Mouse (Mus musculus): Measurements from ENCODE around the gene Smoc2.
A peak's percentile ranks its signal among the peaks of the same experiment; 100 is the strongest.

The Smoc2 gene

DNA sequence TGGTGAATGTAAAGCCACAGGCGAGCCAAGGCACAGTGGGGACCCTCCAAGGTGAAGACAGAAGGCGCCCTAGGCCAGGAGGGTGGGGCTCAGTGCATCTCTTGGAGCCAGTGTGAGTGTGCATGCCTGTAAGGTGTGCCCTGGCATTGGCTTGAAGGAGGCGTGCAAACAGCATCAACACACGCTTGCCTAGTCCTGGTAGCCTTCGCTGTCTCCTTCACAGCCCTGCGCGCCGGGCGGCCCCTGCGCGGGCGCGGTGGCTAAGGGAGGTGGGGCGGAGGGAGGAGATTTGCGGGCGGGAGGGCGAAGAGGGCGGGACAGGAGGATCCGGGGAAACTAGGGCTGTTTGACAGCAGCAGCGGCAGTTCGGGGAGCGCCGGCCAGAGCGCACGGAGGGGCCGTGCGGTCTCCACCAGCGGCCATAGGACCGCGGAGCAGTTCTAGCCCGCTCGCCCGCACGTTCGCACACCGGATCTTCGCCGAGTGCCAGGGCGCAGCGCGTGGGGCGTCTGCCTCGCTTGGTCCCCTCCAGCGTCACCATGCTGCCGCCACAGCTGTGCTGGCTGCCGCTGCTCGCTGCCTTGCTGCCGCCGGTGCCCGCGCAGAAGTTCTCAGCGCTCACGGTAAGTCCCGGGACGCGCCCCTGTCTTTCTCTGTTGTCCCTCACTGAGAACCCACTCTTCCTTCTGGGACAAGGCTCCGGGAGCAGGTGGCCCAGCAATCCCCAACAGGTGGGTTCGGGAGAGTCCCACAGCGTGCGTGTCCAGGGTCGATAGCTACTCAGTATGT, at the start of gene Smoc2:
TSS of gene Smoc2 (plus strand) at position 330 of the 789 bp plus-strand sequence.
- peak; percentile 65 for DNase-seq

DNA sequence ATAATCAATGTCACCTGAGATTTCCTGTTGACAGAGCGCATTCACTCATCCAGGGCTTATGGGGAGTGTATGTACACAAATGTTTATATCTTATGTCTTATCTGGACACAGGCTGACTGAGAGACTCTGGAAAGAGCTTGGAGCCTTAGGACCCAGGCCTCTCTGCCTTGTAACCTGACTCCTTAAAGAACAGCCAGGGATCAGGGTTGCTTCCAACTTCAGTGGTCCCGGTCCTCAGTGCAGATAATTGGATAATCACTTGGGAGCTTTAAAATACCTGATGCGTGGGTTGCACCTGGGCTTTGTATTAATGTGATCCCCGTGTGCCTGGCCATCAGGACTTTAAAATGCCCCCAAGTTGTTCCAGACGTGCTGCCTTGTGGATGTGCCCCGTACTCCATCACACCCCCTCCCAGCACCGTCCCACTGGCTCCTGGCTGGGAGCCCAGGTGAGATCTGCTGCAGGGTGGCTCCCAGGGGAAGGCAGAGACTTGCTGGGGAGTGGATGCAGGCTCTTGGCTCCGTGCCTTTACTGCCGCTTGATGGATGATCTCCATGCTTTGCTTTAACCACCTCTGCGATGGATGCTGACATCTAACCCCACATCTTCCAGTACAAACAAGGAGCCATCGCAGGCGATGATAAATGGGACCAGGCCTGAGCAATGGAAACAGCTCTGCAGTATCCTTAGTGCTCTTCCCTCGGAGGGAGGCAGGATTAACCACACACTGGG, 48.4 kb upstream of the Smoc2 start:
- peak; percentile 43 for DNase-seq

DNA sequence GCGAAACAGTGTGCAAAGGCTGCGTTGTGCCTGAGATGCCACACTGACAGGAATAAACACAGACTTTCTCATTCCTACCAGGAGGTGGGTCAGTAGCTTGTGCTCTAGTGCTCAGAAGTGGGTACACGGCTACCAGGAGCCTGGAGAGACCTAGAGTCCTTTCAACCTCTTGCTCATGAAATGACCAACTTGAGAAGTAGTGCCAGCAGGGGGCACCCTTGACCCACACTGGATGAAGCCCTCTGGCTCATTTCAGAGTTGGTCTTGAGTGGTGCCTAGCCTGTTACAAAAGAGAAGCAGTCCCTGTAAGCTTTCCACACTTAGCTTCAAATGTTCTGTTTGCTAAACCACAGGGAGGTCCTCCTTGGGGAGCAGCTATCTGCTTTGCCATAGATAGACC, 46.7 kb upstream of the Smoc2 start:
- peak; percentile 93 for DNase-seq

DNA sequence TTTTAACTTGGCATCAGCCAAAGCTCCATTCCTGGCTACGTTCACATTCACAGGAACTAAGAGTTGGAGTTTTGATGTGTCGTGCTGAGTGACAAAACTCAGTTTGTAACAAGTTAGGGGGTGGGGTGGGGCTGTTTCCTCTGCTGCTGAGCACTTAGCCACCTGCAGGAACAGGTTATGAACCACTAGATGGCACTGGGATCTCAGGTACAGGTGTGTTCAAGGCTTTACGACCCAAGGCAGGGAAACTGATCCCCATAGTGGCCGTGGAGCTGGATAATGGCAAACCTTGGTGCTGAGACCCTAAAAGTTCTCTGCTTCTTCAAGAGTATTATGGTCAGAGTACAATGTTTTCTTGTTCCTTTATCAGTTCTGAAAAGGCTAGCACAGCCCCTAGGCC, 45.6 kb upstream of the Smoc2 start:
- no peak for DNase-seq

DNA sequence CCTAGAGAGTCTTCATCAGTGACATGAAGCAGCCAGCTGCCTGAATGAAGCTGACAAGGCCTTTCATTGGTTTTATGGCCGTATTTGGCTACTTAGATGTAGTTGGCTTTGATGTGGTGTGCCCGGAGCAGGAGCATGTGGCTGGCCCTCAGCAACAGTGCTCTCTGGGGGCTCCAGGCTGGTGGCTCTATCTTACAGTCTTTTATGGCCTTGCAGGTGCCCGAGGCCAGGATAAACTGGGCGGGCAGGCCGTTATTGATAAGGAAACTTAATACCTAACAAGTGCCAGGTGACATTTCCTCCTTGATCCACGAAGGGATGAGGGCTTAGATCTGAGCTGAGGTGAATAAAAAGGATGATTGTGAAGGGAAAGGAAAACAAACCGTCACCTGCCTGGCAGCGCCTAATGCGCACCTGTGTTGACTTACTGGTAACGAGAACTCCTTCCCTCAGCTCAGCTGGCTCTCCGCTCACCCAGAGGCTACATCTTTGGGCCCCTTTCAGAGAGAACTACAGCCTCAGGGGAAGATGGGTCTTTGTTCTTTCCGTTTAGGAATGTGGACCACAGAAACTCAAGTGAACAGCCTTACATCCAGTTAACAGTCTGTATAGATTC, 44.4 kb upstream of the Smoc2 start:
- DNase-seq, result no peak

DNA sequence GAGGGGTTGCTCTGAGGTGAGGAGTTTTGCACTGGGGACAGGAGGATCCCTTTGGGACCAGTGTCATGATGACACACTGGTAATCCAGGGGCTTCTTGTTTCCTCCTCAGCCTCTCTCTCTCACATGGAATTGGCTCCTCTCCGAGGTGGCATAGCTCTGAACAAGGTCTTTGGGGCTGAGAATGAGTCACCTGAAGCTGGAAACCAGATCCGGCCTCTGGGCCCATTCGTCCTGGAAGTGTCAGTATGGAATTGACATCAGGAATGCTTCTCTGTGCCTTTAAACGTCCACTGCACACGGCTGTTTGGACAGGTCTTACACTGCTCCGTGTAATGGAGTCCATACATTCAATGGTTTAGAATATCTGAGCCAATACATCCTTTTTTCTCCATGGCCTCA, 42.2 kb upstream of the Smoc2 start:
- DNase-seq, result no peak

DNA sequence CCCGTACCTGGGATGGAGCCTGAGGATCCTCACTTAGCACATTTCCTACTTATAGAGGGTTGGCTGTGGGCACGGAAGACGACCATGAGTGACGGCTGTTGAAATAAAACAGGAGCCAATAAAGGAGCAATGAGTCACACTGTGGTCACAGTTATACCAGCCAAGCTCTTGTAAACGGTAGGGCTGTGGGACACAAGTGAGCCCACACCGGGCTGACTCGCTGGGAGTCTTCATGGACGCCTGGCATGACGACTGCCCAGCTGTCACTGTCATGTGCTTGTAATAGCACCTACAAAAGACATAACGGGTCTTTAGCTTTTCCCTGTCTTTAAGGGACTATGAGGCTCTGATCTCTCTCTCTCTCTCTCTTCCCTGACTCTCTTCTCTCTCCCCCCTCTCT, 39.3 kb upstream of the Smoc2 start:
- no peak for DNase-seq

DNA sequence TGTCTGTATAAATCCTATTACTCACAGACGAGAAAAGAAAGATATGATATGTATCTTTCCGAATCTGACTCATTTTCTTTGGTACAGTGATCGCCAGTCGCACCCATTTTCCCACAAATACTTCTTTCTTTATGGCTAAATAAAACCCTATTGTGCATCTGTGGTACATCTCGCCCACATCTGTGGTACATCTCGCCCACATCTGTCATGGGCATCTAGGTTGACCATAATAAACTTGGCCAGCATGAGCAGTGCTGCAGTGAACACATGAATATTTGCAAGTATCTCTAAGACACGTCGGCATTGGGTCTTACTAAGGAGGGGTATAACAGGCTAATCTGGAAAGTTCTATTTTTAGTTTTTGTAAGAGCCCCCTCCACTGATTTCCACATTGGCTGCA, 36.7 kb upstream of the Smoc2 start:
- DNase-seq, result no peak

DNA sequence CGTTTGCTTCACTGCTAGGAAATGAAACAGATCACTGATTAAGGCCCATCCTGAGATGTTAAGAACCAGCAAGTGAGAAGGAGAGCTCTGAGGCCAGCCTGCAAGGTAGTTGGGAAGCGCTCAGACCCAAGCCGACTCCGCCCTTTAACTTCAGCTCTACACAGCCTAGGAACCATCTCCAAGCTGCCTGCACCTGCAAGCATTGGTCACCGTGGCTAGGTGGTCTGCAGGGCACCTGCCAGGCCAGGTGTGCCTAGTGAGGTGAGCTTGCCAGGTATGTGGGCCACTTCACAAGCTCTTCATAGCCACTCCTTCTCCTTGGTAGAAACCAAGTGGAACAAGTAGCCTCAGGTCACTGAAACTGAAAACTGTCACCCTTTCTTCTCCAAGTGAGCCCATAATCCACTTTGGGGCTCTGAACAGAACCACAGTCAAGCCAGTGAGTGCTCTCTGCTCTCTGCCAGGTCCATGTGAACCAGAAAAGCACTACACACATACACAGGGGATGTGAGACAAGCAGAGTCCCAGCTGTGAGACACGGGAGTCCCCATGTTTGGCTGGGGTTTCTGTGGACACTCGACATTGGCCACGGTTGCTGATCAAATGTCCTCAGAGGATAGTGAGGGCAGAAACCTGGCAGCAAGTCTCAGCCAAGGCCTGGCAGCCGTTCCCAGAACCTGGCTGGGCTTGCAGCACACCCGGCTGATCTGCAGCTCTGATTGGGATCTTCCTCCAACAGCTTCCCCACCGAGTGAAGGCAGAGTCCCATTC, 34.9 kb upstream of the Smoc2 start:
- DNase-seq, result no peak

DNA sequence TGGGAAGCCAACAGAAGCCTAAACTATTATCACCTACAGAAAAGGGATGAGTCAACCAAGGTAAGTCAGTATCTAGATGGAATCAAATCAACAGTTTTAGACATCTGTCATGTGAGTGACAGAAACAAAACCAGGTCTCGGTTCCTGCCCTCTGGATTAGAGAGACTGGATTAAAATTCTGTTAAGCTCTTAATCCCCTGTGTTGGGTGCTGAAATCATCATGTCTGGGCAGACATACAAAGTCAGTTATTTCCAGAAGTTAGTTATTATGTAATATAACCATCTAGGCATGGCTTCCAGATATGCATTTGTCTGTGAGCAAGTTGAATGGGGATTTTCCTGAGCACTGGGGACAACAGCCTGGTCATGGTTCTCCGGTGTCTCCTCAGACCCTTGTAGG, 33.0 kb upstream of the Smoc2 start:
- DNase-seq, result no peak

DNA sequence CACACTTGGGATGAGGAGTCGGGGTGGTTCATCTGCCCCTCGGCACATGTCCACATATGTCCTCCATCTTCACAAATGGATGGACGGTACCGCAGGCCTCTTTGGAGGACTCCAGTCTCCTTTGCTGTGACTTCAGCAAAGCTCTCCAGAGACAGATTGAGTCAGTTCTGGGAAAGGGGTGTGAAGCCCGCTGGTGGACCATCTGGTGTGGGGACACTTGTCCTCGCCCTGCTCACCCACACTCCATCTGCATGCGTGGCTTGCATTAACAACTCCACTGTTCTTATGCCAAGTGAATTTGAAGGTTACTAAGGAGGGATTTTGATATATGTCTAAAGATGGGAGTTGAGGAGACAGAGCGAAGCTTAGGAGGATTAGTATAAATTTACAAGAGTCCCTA, 31.4 kb upstream of the Smoc2 start:
- DNase-seq, result no peak

DNA sequence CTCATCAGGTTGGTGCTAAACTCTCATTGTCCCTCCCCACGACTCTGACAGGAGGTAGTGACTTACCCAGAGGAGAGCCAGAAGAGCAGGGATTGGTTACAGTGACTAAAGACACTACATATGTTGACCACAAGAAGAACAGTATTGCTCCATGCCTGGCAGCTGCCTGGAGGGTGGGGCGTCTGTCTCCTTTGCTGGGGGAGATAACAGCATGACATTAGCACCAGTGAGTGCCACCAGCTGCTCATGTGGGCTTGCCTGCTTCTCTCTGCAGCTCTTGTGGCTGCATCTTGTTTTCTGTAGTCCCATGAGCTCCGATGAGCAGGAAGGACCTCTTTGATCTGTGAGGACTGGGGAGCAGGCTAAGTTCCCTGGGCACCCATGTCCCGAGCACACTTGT, 29.7 kb upstream of the Smoc2 start:
- no peak for DNase-seq

DNA sequence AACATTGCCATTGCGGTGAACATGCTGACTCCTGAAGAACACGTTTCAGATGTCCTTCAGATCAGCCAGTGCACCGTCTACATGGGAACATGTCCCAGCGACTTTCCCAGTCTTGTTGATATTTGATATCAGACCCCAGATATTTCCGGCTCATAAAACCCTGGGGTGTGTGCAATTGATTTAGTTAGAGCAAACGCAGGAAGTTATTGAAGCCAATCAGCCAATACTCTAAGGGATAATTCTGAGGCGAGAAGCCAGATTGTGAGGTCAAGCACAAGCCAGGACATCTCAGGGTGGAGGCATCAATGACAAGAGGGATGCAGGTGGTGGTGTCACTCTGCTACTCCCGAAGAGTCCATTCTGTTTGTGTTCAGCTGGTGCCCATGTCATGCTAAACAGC, 28.9 kb upstream of the Smoc2 start:
- DNase-seq, result no peak

DNA sequence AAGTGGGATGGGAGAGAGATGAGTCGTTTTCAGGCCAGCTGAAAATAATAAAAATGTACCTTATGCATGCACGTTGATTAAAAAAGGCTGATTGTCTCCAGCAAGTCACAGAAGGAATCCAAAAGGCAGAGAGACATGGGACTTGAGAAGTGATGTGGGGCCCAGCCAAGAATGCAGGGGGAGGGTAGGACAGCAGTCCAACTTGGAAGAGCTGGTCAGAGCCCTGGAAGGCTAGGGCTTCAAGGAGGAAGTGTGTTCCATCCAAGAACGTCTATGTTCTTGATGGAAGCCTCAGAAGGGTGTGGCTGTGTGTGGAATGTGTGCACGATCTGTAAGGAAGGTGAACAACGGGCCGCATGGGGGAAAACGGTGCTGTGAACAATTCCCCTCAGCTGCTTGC, 26.9 kb upstream of the Smoc2 start:
- DNase-seq, result peak; percentile 40

DNA sequence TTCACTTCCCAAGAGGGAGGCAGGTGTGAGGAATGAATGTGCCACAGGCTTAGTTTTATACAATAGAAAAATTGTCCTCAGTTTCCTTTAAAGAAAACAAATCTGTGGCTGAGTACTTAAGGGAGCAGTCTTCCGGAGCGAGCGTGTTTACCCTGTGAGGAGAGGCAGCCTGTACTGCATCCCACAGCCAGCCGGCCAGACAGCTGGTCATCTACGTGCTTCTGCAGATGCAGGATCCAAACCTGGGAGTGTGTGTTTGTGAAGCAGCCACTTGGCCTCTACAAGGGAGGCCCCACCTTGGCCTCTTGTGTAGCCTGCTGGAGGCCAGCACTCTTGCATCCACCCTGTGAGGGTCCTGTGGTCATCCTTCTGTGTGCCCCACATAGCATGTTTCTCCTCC, 24.7 kb upstream of the Smoc2 start:
- DNase-seq, result peak; percentile 35

DNA sequence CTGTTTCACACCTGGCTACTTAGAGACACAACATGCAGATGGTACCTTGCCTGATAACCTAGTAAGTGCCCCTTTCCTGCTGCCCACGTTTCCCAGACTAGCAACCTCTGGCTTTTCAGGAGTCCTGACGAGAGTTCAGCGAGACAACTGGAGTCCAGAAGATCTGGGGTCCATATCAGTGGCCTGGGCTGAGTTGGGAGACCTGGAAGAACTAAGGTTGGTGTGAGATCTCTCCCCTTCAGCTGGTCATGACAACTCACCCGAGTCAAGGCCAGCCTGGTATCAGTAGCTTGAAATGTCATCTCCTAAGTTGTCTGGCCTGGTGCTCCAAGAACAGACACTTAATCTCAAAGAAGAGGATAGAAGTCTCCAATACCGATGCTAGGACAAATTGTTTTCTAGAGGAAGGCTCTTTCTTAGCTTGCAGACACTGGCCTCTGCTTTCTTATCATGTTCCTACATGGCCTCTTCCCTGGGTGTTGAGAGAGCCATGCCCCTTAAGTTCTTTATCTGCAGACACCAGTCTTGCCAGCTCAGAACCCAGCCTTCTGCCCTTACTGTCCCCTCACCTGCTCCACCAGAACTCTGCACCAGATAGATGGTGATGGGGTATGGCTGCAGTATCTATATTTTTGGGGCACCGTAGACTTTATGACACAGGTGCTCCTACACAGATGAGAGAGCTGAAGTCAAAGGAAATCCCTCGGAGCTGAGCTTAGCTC, 21.3 kb upstream of the Smoc2 start:
- DNase-seq, result no peak

DNA sequence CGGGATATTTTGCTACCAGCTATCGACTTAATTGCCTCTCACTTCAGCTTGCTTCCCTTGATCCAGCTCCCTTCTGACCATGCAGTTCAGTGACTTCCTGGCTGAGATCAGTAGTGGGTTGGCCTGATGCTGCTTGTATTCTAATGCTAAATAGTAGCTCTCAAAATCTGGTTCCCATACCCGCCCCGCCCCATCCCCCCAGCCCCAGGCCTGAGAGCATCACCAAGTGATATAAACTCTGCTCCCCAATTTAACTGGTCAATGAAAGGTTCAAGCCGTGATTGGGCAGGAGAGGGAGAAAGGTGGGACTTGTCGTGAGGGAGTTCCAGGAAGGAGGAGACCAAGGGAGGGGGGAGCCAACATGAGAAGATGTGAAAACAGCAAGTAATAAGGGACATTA, 20.4 kb upstream of the Smoc2 start:
- no peak for DNase-seq

DNA sequence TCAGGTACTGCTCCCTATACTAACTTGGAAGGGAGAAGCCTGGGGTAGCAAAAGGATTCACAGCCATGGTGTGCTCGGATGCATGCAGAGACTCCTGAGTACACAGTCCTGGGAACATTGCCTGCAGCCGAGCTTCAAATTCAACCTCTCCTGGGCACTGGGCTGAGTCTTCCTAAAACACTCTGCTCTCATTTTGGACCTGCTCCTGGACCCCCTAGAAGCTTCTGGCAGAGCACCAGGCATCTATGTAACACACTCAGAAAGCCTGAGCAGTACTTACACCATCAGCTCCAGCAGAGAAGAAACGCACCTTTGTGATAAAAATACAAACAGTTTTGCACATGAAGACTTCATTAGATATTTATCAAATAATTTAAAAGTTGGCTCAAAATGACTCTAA, 18.3 kb upstream of the Smoc2 start:
- no peak for DNase-seq

DNA sequence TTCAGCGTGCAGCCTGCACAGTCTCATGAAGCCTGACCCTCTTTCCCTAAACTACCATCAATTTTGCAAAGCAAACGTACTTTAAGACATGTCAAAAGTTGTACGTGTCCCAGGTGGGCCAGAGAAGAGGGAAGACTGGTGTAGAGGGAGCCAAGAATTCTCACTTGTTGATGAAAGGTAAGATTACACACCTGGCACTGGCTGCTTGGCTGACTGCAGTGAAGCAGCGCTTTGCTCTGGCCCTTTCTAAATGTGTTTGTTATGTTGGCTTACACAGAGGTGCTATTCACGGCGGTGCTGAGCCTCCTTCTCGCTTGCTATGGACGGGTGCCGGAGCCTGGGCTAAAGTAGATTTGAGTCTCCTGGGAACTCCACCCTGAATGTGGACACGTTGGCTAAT, 17.1 kb upstream of the Smoc2 start:
- DNase-seq, result no peak

DNA sequence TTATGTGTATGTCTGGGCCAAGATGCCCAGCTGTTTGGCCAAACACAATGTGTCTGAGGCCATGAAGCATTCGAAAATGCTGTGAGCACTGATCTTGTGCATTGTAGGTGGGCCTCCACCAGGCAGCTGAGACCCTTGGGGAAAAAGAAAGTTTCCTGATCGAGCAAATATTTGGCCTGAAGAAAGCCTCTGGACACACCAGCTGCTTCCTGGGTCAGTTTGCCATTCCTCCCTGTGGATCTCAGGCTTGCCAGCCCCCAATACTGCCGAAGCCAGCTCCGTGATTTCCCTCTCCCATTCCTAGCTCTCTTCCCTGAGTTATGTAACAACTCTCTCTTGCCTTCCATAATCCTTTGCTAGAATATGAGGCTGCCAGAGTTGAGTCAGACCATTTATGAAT, 11.3 kb upstream of the Smoc2 start:
- DNase-seq, result no peak

DNA sequence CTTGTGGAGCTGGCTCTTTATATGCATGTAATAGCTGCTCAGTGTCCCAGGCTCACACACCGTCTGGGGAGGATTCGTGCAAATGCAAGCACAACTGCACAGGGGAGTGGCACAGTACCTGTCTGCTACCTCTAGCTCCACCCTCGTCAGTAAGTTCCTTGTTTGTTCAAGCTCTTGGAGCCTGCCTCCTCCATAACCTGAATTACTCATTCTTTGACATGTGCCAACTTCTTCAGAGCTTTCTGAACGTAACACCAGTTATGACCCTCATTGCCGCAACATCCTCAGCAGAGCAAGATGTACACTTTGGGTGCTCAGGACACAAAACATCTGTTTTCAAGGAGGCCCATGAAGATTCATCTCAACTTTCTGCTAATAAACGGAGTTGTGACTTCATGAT, 5.9 kb upstream of the Smoc2 start:
- DNase-seq, result no peak

DNA sequence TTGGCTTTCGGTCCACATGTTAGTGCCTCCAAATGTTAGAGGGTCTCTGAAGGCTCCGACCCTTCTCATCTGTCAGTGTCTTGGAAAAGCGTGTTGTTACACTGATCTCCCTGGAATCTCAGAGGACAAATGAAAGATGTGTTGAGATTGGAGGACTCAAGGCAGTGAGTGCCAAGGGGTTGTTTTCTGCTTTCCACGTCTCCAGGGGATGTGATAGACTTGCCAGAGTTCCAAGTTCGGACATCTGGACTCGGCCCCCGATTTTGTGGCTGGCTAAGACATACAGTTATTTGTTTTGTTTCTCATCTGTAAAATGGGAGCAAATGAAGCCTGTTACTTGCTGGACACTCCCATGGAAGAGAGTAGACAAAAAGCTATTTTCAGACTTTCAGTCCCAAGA, 2.0 kb upstream of the Smoc2 start:
- DNase-seq, result no peak

DNA sequence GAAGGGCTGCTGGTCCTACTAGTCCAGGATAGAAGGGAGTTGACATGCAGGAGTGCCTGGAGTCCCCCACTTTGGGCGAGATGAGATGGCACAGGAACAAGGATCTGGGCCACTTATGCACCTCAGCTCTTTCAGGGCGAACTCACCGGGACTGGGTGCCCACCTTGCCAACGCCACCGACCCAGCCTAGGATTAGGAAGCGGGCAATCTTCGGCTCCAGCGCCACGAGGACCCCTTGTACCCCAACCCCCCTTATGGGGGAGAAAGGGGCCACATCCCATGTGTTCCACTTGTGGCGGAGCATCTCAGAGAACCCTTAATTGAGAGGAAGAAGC, 627 bp downstream of the Smoc2 start:
- DNase-seq, result no peak
